Comparison of ENCODE assay signal across 16 mouse cellular contexts in the genomic region with DNA sequence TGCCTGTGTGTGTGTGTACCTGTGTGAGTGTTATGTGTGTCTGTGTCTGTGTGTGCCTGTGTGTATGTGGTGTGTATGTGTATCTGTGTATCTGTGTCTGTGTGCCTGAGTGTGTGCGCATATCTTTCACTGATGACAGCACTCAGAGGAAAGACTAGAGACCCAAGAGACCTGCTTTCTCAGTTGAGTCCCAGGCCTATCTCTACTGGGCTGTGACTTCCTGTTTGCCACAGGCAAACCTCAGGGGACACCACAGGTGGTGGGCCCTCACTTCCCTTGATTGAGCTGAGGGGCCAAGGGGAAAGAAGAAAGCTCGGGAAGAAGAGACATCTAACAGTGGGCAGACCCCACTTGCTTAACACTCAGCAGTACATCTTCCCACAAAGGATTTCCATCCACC. TPM values are rescaled to one million over a fixed set of nuclear protein-coding genes. Genes with fewer than 3 reads are reported as not detected.
DNase-seq lines count a peak whose midpoint lies in the region; ATAC-seq and TF ChIP-seq lines count a peak whose summit lies in the region.
"Had no signal": no experiment of that assay in that cellular context is flagged by ENCODE, and none has a peak within 500 bp of the region (broad histone marks: within the 10 kb centered on the region; RNA-seq: fewer than 3 reads in every experiment).

No protein-coding gene starts in this region.

- no peak for TF ChIP-seq CTCF in spleen, adult 2 months (IDR thresholded peaks at IDR 0.05; ENCODE audit: extremely low read depth, insufficient read depth, insufficient read length, insufficient replicate concordance)

- H3K9ac ChIP-seq in embryonic facial prominence, embryonic 12.5 days, result no peak overlapping the region
- H3K9ac ChIP-seq: neural tube, embryonic 12.5 days had no signal

- peak; percentile 17 for DNase-seq in spleen, adult 12 weeks (ENCODE audit: low spot score)
- DNase-seq in spleen, postnatal 14 days (ENCODE audit: low spot score in 2 of 2), result no peak
- peak; percentile 75 to 83 for DNase-seq in spleen, adult 2 months (ENCODE audit: low read depth in 1 of 2, low spot score in 2 of 2)
- no peak for DNase-seq in Muller cell, postnatal 12 days (ENCODE audit: inconsistent ontology term)
- DNase-seq in adrenal gland, postnatal 25 days, result no peak
- DNase-seq in right cerebral cortex, postnatal 25 days, result no peak
- DNase-seq: cerebellum, adult 2 months; kidney, adult 9 months; layer of hippocampus, adult 9-11 months; left cerebral cortex, postnatal 4 days; lung, adult 2 months; midbrain, embryonic 14.5 days had no signal

- 58% methylated on average over 2 of the region's 2 CpGs for WGBS in embryonic facial prominence, embryonic 12.5 days
- WGBS in spleen, adult 2 months, result 16% methylated on average over 2 of the region's 2 CpGs

- H3K27me3 ChIP-seq in embryonic facial prominence, embryonic 12.5 days, result no peaks in the 10 kb centered on the region
- H3K27me3 ChIP-seq in spleen, adult 2 months (ENCODE audit: control insufficient read depth, insufficient read depth, low read length), result no peaks in the 10 kb centered on the region
- H3K27me3 ChIP-seq: neural tube, embryonic 12.5 days had no signal

- H3K9me3 ChIP-seq in embryonic facial prominence, embryonic 12.5 days, result no peaks in the 10 kb centered on the region
- H3K9me3 ChIP-seq: neural tube, embryonic 12.5 days had no signal

- peak overlapping the region; percentile 7; the same call in 1 of the 2 replicates for H3K27ac ChIP-seq in embryonic facial prominence, embryonic 12.5 days
- peak overlapping the region; percentile 91 for H3K27ac ChIP-seq in spleen, adult 2 months (ENCODE audit: insufficient read depth, low read length)
- H3K27ac ChIP-seq: hindbrain, postnatal 0 days; neural tube, embryonic 12.5 days had no signal

- no peaks in the 10 kb centered on the region for H3K36me3 ChIP-seq in embryonic facial prominence, embryonic 12.5 days
- H3K36me3 ChIP-seq in spleen, adult 2 months (ENCODE audit: control insufficient read depth, insufficient read depth, low read length), result peaks cover 6% of the 10 kb centered on the region
- H3K36me3 ChIP-seq: neural tube, embryonic 12.5 days had no signal

- H3K4me3 ChIP-seq in embryonic facial prominence, embryonic 12.5 days, result no peak overlapping the region
- no peak overlapping the region for H3K4me3 ChIP-seq in spleen, adult 2 months (ENCODE audit: extremely low read depth, insufficient read depth, insufficient read length)
- H3K4me3 ChIP-seq: neural tube, embryonic 12.5 days had no signal

- H3K4me2 ChIP-seq in embryonic facial prominence, embryonic 12.5 days (replicated peaks), result no peak overlapping the region
- H3K4me2 ChIP-seq: neural tube, embryonic 12.5 days had no signal

- peak; percentile 19; the same call in 1 of the 2 replicates for ATAC-seq in embryonic facial prominence, embryonic 12.5 days (ENCODE audit: insufficient number of reproducible peaks, insufficient read depth, low FRiP score, low TSS enrichment)
- ATAC-seq: activated CD4-positive, CD25-positive, alpha-beta regulatory T cell, adult 4 months; hindbrain, postnatal 0 days had no signal

- no peaks in the 10 kb centered on the region for H3K4me1 ChIP-seq in embryonic facial prominence, embryonic 12.5 days
- peaks cover 20% of the 10 kb centered on the region; the same call in 1 of the 2 replicates for H3K4me1 ChIP-seq in spleen, adult 2 months (ENCODE audit: control insufficient read depth, insufficient read depth, insufficient read length)
- H3K4me1 ChIP-seq: neural tube, embryonic 12.5 days had no signal

- TF ChIP-seq POLR2A in spleen, adult 2 months (IDR thresholded peaks at IDR 0.05; ENCODE audit: low read depth, low read length), result peak; percentile 32; the same call in 1 of the 2 replicates

RNA-seq across cellular contexts. Expression of a gene that starts 1.9 kb away (rescaled TPM):
- not detected in 2 replicates for polyA plus RNA-seq in embryonic facial prominence, embryonic 12.5 days (2016; fragmentation: Nextera tagmentation; extraction: Ambion mirVana)
- polyA plus RNA-seq in spleen, adult 2 months (2012; rRNA removed), result 268 and 290 TPM in 2 replicates
- 0.67 and 1.9 TPM in 2 replicates for total RNA-seq in adrenal gland, postnatal 25 days (2021)
- polyA plus RNA-seq: midbrain, embryonic 14.5 days; neural tube, embryonic 12.5 days had no signal

RNA-seq across cellular contexts. Expression of a gene that starts 11.9 kb away (rescaled TPM):
- polyA plus RNA-seq in embryonic facial prominence, embryonic 12.5 days (2016; fragmentation: Nextera tagmentation; extraction: Ambion mirVana), result 35.3 and 36.7 TPM in 2 replicates
- polyA plus RNA-seq in spleen, adult 2 months (2012; rRNA removed), result 60.3 and 73.9 TPM in 2 replicates
- total RNA-seq in adrenal gland, postnatal 25 days (2021), result 58.2 and 82.6 TPM in 2 replicates

RNA-seq across cellular contexts. Expression of a gene that starts 20.1 kb away (rescaled TPM):
- polyA plus RNA-seq in embryonic facial prominence, embryonic 12.5 days (2016; fragmentation: Nextera tagmentation; extraction: Ambion mirVana), result 3.1 and 3.2 TPM in 2 replicates
- 9.0 and 10.7 TPM in 2 replicates for polyA plus RNA-seq in spleen, adult 2 months (2012; rRNA removed)
- total RNA-seq in adrenal gland, postnatal 25 days (2021), result 8.6 and 8.7 TPM in 2 replicates

RNA-seq across cellular contexts. Expression of a gene that starts 39.4 kb away (rescaled TPM):
- 64.9 and 68.9 TPM in 2 replicates for polyA plus RNA-seq in embryonic facial prominence, embryonic 12.5 days (2016; fragmentation: Nextera tagmentation; extraction: Ambion mirVana)
- polyA plus RNA-seq in spleen, adult 2 months (2012; rRNA removed), result 115 and 208 TPM in 2 replicates
- 43.1 and 54.8 TPM in 2 replicates for total RNA-seq in adrenal gland, postnatal 25 days (2021)

RNA-seq across cellular contexts. Expression of a gene that starts 46.3 kb away (rescaled TPM):
- polyA plus RNA-seq in embryonic facial prominence, embryonic 12.5 days (2016; fragmentation: Nextera tagmentation; extraction: Ambion mirVana), result 22.3 and 26.8 TPM in 2 replicates
- polyA plus RNA-seq in spleen, adult 2 months (2012; rRNA removed), result 2.4 and 2.6 TPM in 2 replicates
- total RNA-seq in adrenal gland, postnatal 25 days (2021), result not detected in 2 replicates

Comparison
In these comparisons a context has a peak if more than half of its experiments do, and no peak if none do; other contexts are left out.
1. DNase-seq: peak in spleen, adult 12 weeks (single experiment) and spleen, adult 2 months (2 of 2); none in spleen, postnatal 14 days (0 of 2), Muller cell, postnatal 12 days (single experiment), adrenal gland, postnatal 25 days (single experiment) and right cerebral cortex, postnatal 25 days (single experiment).
2. RNA of a gene that starts 1.9 kb away (polyA plus RNA-seq): 268 to 290 TPM in spleen, adult 2 months; not detected in embryonic facial prominence, embryonic 12.5 days; every median in the first group is over 100 times any median in the second.